Mouse (Mus musculus) small intestine, adult 2 months (tissue): ENCODE results near the gene Zdhhc24.

Experiments used
- CTCF ChIP-seq: fragments of 200-500 bp; IDR thresholded peaks from 2 replicates; pipeline ENCODE4 v1.5.1; 2012; ENCODE audit warnings: low read depth, mild to moderate bottlenecking, control low read depth, inconsistent platforms, low read length, moderate library complexity, mixed read lengths; ENCODE audit not compliant: insufficient replicate concordance, insufficient read length; ENCODE audit errors: extremely low read depth
- POLR2A ChIP-seq: fragments of 200-500 bp; IDR thresholded peaks from 2 replicates; pipeline ENCODE4 v1.6.1; 2012; ENCODE audit warnings: low read depth, mild to moderate bottlenecking, control low read depth, inconsistent platforms, low read length, moderate library complexity

- no peak for TF ChIP-seq CTCF
- no peak for TF ChIP-seq POLR2A
Measured at GRCm38 (mm10) chr19:4849800-4850199, 28.7 kb upstream of the Zdhhc24 start.
